Mouse (Mus musculus): ENCODE results near the gene Sema3b.

The Sema3b gene

GRCm38 (mm10) chr9:107608741-107609432, at the start of gene Sema3b:
Gene Sema3b, minus strand, starts transcription at chr9:107609229.
- DNase-seq (ENCODE audit: extremely low spot score) = peak; percentile 53

- DNase-seq (ENCODE audit: extremely low spot score) = no peak
Observed at GRCm38 (mm10) chr9:107658096-107658495, 49.1 kb upstream of the Sema3b start.

- no peak for DNase-seq (ENCODE audit: extremely low spot score)
Observed at GRCm38 (mm10) chr9:107657144-107657543, 48.1 kb upstream of the Sema3b start.

GRCm38 (mm10) chr9:107654585-107654984, 45.6 kb upstream of the Sema3b start:
- no peak for DNase-seq (ENCODE audit: extremely low spot score)

GRCm38 (mm10) chr9:107653474-107653873, 44.4 kb upstream of the Sema3b start:
- no peak for DNase-seq (ENCODE audit: extremely low spot score)

- DNase-seq (ENCODE audit: extremely low spot score) = no peak
Observed at GRCm38 (mm10) chr9:107650708-107651481, 41.9 kb upstream of the Sema3b start.

GRCm38 (mm10) chr9:107650225-107650624, 41.2 kb upstream of the Sema3b start:
- no peak for DNase-seq (ENCODE audit: extremely low spot score)

- no peak for DNase-seq (ENCODE audit: extremely low spot score)
Observed at GRCm38 (mm10) chr9:107648767-107649166, 39.7 kb upstream of the Sema3b start.

- DNase-seq (ENCODE audit: extremely low spot score) = no peak
Observed at GRCm38 (mm10) chr9:107646975-107647374, 37.9 kb upstream of the Sema3b start.

GRCm38 (mm10) chr9:107645577-107645976, 36.5 kb upstream of the Sema3b start:
- peak; percentile 86 for DNase-seq (ENCODE audit: extremely low spot score)

- DNase-seq (ENCODE audit: extremely low spot score) = no peak
Observed at GRCm38 (mm10) chr9:107645153-107645510, 36.1 kb upstream of the Sema3b start.

- DNase-seq (ENCODE audit: extremely low spot score) = peak; percentile 89
Observed at GRCm38 (mm10) chr9:107644495-107645152, 35.6 kb upstream of the Sema3b start.

- no peak for DNase-seq (ENCODE audit: extremely low spot score)
Observed at GRCm38 (mm10) chr9:107643544-107644214, 34.6 kb upstream of the Sema3b start.

GRCm38 (mm10) chr9:107641666-107642065, 32.6 kb upstream of the Sema3b start:
- DNase-seq (ENCODE audit: extremely low spot score) = no peak

GRCm38 (mm10) chr9:107640257-107640772, 31.3 kb upstream of the Sema3b start:
- DNase-seq (ENCODE audit: extremely low spot score) = no peak

GRCm38 (mm10) chr9:107637070-107637469, 28.0 kb upstream of the Sema3b start:
- peak; percentile 72 for DNase-seq (ENCODE audit: extremely low spot score)

- peak; percentile 97 for DNase-seq (ENCODE audit: extremely low spot score)
Observed at GRCm38 (mm10) chr9:107635279-107636028, 26.4 kb upstream of the Sema3b start, which contains the start of gene Gnai2. Gene Gnai2, minus strand, starts transcription at chr9:107635367.

GRCm38 (mm10) chr9:107634406-107635278, 25.6 kb upstream of the Sema3b start:
- no peak for DNase-seq (ENCODE audit: extremely low spot score)

GRCm38 (mm10) chr9:107633661-107634405, 24.8 kb upstream of the Sema3b start:
- DNase-seq (ENCODE audit: extremely low spot score) = peak; percentile 52

All from embryo, embryonic 9.5 days (tissue).